Mouse (Mus musculus) intestine, postnatal 0 days (tissue): ENCODE data around the gene Thbs3. TPM values are rescaled to one million over a fixed set of nuclear protein-coding genes. Genes with fewer than 3 reads are reported as not detected.

Source experiments
- ATAC-seq: fragments of 200-750 bp; cut with Nextera tagmentation; 2 replicates; pipeline ENCODE4 v1.8.0; 2017; ENCODE audit warnings: mild to moderate bottlenecking, moderate TSS enrichment, moderate library complexity
- H3K27ac ChIP-seq: fragments of 300-500 bp; sonication (generic); 2 replicates; pipeline ENCODE4 v1.5.1; 2014; ENCODE audit warnings: mild to moderate bottlenecking, low read depth, low read length, moderate library complexity
- H3K27me3 ChIP-seq: fragments of 300-500 bp; sonication (generic); replicated peaks from 2 replicates; pipeline ENCODE4 v1.6.1; 2014; ENCODE audit warnings: low read length, mixed read lengths; ENCODE audit not compliant: control insufficient read depth, insufficient read depth
- H3K36me3 ChIP-seq: fragments of 300-500 bp; sonication (generic); 2 replicates; pipeline ENCODE4 v1.6.1; 2014; ENCODE audit warnings: mild to moderate bottlenecking, moderate library complexity; ENCODE audit not compliant: control insufficient read depth, insufficient read depth
- H3K4me1 ChIP-seq: fragments of 300-500 bp; sonication (generic); replicated peaks from 2 replicates; pipeline ENCODE4 v1.6.1; 2014; ENCODE audit warnings: antibody characterized with exemption, low read length, mixed read lengths; ENCODE audit not compliant: control insufficient read depth, insufficient read depth
- H3K4me2 ChIP-seq: fragments of 300-500 bp; sonication (generic); replicated peaks from 2 replicates; pipeline ENCODE4 v1.6.1; 2014; ENCODE audit warnings: low read depth, mild to moderate bottlenecking, moderate library complexity
- H3K4me3 ChIP-seq: fragments of 300-500 bp; sonication (generic); 2 replicates; pipeline ENCODE4 v1.5.1; 2014; ENCODE audit warnings: low read depth, low read length
- H3K9ac ChIP-seq: fragments of 300-500 bp; sonication (generic); 2 replicates; pipeline ENCODE4 v1.6.1; 2014; ENCODE audit warnings: mild to moderate bottlenecking, low read depth, low read length
- H3K9me3 ChIP-seq: fragments of 300-500 bp; sonication (generic); 2 replicates; pipeline ENCODE4 v1.6.1; 2016; ENCODE audit warnings: mixed run types; ENCODE audit not compliant: control insufficient read depth
- CTCF ChIP-seq: sonication (generic); IDR thresholded peaks from 2 replicates; pipeline ENCODE4 v1.5.1; 2016; ENCODE audit warnings: low read depth, mild to moderate bottlenecking, control low read depth, antibody characterized with exemption, moderate library complexity
- WGBS: fragments of 180-500 bp; shearing (Covaris S2); extraction: QIAGEN DNeasy Blood & Tissue Kit; methylation state at CpG from one replicate; pipeline ENCODE4 v1.1.7; 2014; 5-methylcytosine and 5-hydroxymethylcytosine counted together
- polyA plus RNA-seq: library from polyadenylated mRNA; unstranded; fragments of >200 nt; fragmentation: Nextera tagmentation; extraction: Ambion mirVana; gene quantifications from 2 replicates; pipeline ENCODE4 v1.2.1, GENCODE M21; 2015

The Thbs3 gene
- polyA plus RNA-seq, 1 experiment from 2014 or later = 17.2 TPM

DNA sequence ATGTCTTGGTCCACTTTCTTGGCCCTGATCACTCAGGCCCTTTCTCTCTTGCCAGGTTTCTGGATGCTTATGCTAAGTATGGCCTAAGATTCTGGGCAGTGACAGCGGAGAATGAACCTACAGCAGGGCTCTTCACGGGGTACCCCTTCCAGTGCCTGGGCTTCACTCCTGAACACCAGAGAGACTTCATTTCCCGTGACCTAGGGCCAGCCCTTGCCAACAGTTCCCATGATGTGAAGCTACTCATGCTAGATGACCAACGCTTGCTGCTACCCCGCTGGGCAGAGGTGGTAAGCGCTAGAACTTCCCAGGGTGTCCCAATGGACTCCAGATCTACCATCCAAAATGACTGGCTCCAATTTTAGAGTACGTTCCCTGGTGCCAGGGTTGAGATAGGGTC is 8.9 kb upstream of the Thbs3 start:
- Histone ChIP-seq H3K4me3 (no peak overlapping the region), H3K27ac (no peak overlapping the region), H3K9ac (no peak overlapping the region), H3K9me3 (no peaks in the 10 kb centered on the region), H3K4me2 (no peak overlapping the region), H3K4me1 (no peaks in the 10 kb centered on the region), H3K36me3 (peaks cover 66% of the 10 kb centered on the region), H3K27me3 (no peaks in the 10 kb centered on the region)
- ATAC-seq = no peak
- 91% methylated on average over 7 of the region's 7 CpGs for WGBS
- TF ChIP-seq CTCF = no peak

DNA sequence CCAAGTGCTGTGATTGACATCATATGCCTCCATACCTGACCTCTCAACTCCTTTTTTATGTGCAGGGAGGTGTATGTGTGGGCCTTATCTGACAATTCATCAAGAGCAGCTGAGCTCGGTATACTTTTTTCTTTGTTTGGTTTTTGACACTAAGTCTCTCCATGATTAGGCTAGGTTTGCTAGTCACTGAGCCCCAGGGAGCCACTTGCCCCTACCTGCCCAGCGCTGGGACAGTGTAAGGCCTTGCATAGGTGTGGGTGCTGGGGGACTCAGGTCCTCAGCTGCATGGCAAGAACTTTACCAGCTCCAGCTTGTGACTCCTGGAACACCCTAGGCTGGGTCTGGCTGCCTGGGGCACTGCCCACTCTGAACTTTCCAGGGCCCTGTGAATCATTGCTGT is 8.3 kb upstream of the Thbs3 start:
- H3K9ac ChIP-seq = no peak overlapping the region
- H3K4me1 ChIP-seq = no peaks in the 10 kb centered on the region
- H3K27me3 ChIP-seq = no peaks in the 10 kb centered on the region
- no peak overlapping the region for H3K4me2 ChIP-seq
- ATAC-seq = no peak
- no peak overlapping the region for H3K27ac ChIP-seq
- WGBS = 74% methylated on average over 2 of the region's 2 CpGs
- TF ChIP-seq CTCF = no peak
- peaks cover 66% of the 10 kb centered on the region for H3K36me3 ChIP-seq
- H3K9me3 ChIP-seq = no peaks in the 10 kb centered on the region
- no peak overlapping the region for H3K4me3 ChIP-seq

DNA sequence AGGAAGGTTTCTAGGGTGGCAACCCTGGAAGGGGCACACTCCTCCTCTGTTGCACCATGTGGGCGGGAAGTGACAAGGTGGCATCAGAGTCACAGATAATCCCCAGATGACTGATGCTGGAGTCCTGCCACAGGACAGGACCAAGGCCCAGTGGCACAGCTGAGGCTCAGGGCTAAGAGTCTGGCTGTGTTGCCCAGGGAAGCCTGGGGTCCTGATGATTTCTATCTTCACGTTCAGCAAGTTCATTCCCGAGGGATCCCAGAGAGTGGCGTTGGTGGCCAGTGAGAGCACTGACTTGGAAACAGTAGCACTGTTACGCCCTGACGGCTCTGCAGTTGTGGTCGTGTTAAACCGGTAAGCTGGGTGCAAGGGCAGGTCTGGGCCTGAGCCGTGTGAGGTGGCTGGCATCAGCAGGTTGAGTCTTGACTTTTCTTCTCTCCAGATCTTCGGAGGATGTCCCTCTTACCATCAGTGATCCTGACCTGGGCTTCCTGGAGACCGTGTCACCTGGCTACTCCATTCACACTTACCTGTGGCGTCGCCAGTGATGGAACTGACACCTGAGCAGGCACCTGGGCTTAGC is 6.8 kb upstream of the Thbs3 start:
- no peak overlapping the region for H3K4me2 ChIP-seq
- no peak overlapping the region for H3K27ac ChIP-seq
- H3K4me3 ChIP-seq = no peak overlapping the region
- no peaks in the 10 kb centered on the region for H3K27me3 ChIP-seq
- no peaks in the 10 kb centered on the region for H3K9me3 ChIP-seq
- ATAC-seq = no peak
- peaks cover 66% of the 10 kb centered on the region for H3K36me3 ChIP-seq
- H3K4me1 ChIP-seq = peaks cover 8% of the 10 kb centered on the region; the same call in 1 of the 2 replicates
- H3K9ac ChIP-seq = no peak overlapping the region
- WGBS = 91% methylated on average over 13 of the region's 13 CpGs
- no peak for TF ChIP-seq CTCF

DNA sequence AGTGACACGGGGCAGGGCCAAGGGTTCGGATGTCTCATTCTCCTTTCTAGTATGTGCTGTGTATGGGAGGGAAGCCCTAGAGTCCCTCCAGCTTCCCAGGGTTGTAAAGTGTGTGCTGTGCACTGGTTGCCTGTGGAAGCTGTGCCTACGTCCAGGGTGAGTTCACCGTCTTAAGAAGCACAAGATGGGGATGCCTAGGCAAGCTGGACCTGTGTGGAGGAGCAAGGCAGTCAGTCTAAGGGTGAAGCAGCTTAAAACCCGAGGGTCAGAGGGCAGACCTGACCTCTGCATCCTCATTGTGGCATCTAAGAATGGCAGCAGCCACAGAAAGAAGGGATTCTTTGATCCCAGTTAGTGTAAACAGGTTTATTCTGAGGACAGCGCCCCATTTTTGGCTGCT is 6.2 kb upstream of the Thbs3 start:
- H3K36me3 ChIP-seq = peaks cover 66% of the 10 kb centered on the region
- H3K4me2 ChIP-seq = no peak overlapping the region
- WGBS = 83% methylated on average over 6 of the region's 6 CpGs
- no peak overlapping the region for H3K27ac ChIP-seq
- H3K4me3 ChIP-seq = no peak overlapping the region
- no peak overlapping the region for H3K9ac ChIP-seq
- no peaks in the 10 kb centered on the region for H3K27me3 ChIP-seq
- no peak for ATAC-seq
- H3K4me1 ChIP-seq = peaks cover 8% of the 10 kb centered on the region; the same call in 1 of the 2 replicates
- no peaks in the 10 kb centered on the region for H3K9me3 ChIP-seq
- TF ChIP-seq CTCF = no peak

DNA sequence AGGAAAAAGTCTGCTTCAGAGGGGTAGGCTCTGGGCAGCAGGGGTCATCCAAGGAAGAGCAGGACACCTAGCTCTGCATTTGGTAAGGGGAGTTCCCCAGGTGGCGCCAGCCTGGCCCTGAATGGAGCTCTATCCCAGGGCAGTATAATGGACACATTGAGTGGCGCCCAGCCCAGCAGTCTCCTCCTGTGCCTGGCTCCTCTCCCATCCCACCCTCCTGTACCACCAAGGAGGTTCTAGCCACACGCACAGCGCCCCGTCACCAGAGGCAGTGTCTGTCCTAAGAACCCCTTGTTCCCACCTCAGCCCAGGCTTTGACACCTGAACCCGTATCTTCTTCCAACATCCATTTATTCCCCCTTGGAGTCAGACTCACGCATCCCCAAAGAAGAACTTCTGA is 5.2 kb upstream of the Thbs3 start:
- TF ChIP-seq CTCF = no peak
- Histone ChIP-seq H3K27ac (no peak overlapping the region), H3K9ac (no peak overlapping the region)

DNA sequence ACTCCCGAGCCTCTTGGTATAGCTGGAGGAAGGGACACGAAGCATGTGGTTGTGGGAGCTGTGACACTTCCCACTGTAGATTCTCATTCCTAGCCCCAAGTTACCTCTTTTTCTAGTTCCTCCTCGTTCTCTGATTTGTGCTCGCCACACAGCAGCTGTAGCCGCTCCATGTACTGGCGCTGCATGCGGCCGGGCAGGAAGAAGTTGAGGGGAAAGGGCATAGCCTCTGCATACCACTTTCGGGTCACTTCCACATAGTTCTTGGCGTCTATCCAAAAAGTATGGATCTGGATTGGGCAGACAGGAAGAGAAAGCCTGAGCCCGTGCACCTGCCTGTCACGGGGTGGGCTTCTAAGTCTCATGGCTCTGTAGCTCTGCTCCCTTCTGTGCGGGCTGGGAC is 4.8 kb upstream of the Thbs3 start:
- no peak for TF ChIP-seq CTCF
- Histone ChIP-seq H3K36me3 (peaks cover 54% of the 10 kb centered on the region), H3K27me3 (no peaks in the 10 kb centered on the region), H3K4me3 (no peak overlapping the region), H3K4me2 (no peak overlapping the region), H3K4me1 (peaks cover 14% of the 10 kb centered on the region; the same call in 1 of the 2 replicates), H3K27ac (no peak overlapping the region), H3K9ac (no peak overlapping the region), H3K9me3 (no peaks in the 10 kb centered on the region)
- no peak for ATAC-seq
- WGBS = 74% methylated on average over 13 of the region's 13 CpGs

More for the DNA sequence above, 5.2 kb upstream of the Thbs3 start:
- ATAC-seq = no peak
- WGBS = 95% methylated on average over 7 of the region's 7 CpGs
- Histone ChIP-seq H3K4me1 (peaks cover 13% of the 10 kb centered on the region; the same call in 1 of the 2 replicates), H3K9me3 (no peaks in the 10 kb centered on the region), H3K36me3 (peaks cover 57% of the 10 kb centered on the region), H3K4me3 (no peak overlapping the region), H3K4me2 (no peak overlapping the region), H3K27me3 (no peaks in the 10 kb centered on the region)
